Mouse (Mus musculus): ENCODE measurements around the gene Fam133b. TPM values are rescaled to one million over a fixed set of nuclear protein-coding genes. Genes with fewer than 3 reads are reported as not detected.

Fam133b gene
- polyA plus RNA-seq, 1 experiment = 10.3 TPM

- H3K27me3 ChIP-seq (ENCODE audit: control insufficient read depth, insufficient read depth, insufficient read length) = no peaks in the 10 kb centered on the region
- H3K36me3 ChIP-seq (ENCODE audit: control insufficient read depth, insufficient read depth) = peaks cover 9% of the 10 kb centered on the region
- H3K4me3 ChIP-seq = no peak overlapping the region
- no peaks in the 10 kb centered on the region for H3K79me2 ChIP-seq (ENCODE audit: control insufficient read depth, insufficient read depth)
- TF ChIP-seq CEBPB (IDR thresholded peaks at IDR 0.05; ENCODE audit: insufficient read depth, poor library complexity, severe bottlenecking) (no peak), MYOD1 (IDR thresholded peaks at IDR 0.05; ENCODE audit: control insufficient read depth in 1 of 3, insufficient read length in 2 of 3, low read depth in 2 of 3) (no peak), SRF (IDR thresholded peaks at IDR 0.05; ENCODE audit: control insufficient read depth, insufficient read length, low read depth) (no peak), POLR2A (IDR thresholded peaks at IDR 0.05; ENCODE audit: insufficient read length, low read depth) (no peak), MYOG (IDR thresholded peaks at IDR 0.05; ENCODE audit: control insufficient read depth in 1 of 3, insufficient read depth in 1 of 3, insufficient read length in 2 of 3, low read depth in 2 of 3) (no peak), TCF12 (IDR thresholded peaks at IDR 0.05; ENCODE audit: insufficient read depth, poor library complexity, severe bottlenecking) (no peak), POLR2AphosphoS2 (IDR thresholded peaks at IDR 0.05; ENCODE audit: insufficient read length, low read depth) (no peak), MAX (IDR thresholded peaks at IDR 0.05; ENCODE audit: low read depth) (no peak), TCF3 (IDR thresholded peaks at IDR 0.05; ENCODE audit: insufficient read length, low read depth) (no peak), E2F4 (IDR thresholded peaks at IDR 0.05; ENCODE audit: insufficient read depth) (no peak), USF1 (IDR thresholded peaks at IDR 0.05; ENCODE audit: low read depth) (no peak), REST (IDR thresholded peaks at IDR 0.05; ENCODE audit: insufficient read depth, insufficient read length) (no peak)
- H3ac ChIP-seq (ENCODE audit: control insufficient read depth, insufficient read length) = no peak overlapping the region
- H3K4me2 ChIP-seq (ENCODE audit: low read depth) = no peak overlapping the region
These were observed 28.7 kb upstream of the Fam133b start for GRCm38 (mm10) chr5:3514901-3515311.

DNA sequence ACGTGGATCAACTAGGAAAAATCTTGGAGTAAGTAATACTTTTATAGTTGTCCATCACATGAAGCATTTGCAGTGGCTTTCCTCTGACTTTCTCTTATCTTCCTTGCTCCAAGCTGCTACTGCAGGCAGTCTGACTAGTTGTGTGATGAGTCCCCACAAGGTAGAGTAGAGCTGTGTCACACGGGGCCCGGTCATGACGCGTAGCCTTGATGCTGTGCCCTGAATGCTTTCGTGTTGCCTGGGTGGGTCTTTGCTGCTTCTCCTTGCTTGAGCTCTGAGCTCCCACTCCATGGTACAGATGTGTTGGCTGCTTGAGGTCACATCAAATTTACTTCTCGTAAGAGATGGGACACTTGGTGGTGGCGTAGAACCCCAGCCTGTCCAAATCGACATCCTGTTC, 28.2 kb upstream of the Fam133b start:
- Histone ChIP-seq H3K4me3 (no peak overlapping the region), H3K79me2 (ENCODE audit: control insufficient read depth, insufficient read depth) (no peaks in the 10 kb centered on the region), H3K4me2 (ENCODE audit: low read depth) (no peak overlapping the region), H3K27me3 (ENCODE audit: control insufficient read depth, insufficient read depth, insufficient read length) (no peaks in the 10 kb centered on the region), H3K36me3 (ENCODE audit: control insufficient read depth, insufficient read depth) (peaks cover 9% of the 10 kb centered on the region), H3ac (ENCODE audit: control insufficient read depth, insufficient read length) (no peak overlapping the region)
- TF ChIP-seq MAX (IDR thresholded peaks at IDR 0.05; ENCODE audit: low read depth) = no peak
- TF ChIP-seq REST (IDR thresholded peaks at IDR 0.05; ENCODE audit: insufficient read depth, insufficient read length) = no peak
- TF ChIP-seq POLR2AphosphoS2 (IDR thresholded peaks at IDR 0.05; ENCODE audit: insufficient read length, low read depth) = no peak
- no peak for TF ChIP-seq POLR2A (IDR thresholded peaks at IDR 0.05; ENCODE audit: insufficient read length, low read depth)
- no peak for TF ChIP-seq MYOG (IDR thresholded peaks at IDR 0.05; ENCODE audit: control insufficient read depth in 1 of 3, insufficient read depth in 1 of 3, insufficient read length in 2 of 3, low read depth in 2 of 3)
- TF ChIP-seq SRF (IDR thresholded peaks at IDR 0.05; ENCODE audit: control insufficient read depth, insufficient read length, low read depth) = no peak
- TF ChIP-seq USF1 (IDR thresholded peaks at IDR 0.05; ENCODE audit: low read depth) = no peak
- no peak for TF ChIP-seq TCF3 (IDR thresholded peaks at IDR 0.05; ENCODE audit: insufficient read length, low read depth)
- no peak for TF ChIP-seq MYOD1 (IDR thresholded peaks at IDR 0.05; ENCODE audit: control insufficient read depth in 1 of 3, insufficient read length in 2 of 3, low read depth in 2 of 3)
- TF ChIP-seq CEBPB (IDR thresholded peaks at IDR 0.05; ENCODE audit: insufficient read depth, poor library complexity, severe bottlenecking) = no peak

DNA sequence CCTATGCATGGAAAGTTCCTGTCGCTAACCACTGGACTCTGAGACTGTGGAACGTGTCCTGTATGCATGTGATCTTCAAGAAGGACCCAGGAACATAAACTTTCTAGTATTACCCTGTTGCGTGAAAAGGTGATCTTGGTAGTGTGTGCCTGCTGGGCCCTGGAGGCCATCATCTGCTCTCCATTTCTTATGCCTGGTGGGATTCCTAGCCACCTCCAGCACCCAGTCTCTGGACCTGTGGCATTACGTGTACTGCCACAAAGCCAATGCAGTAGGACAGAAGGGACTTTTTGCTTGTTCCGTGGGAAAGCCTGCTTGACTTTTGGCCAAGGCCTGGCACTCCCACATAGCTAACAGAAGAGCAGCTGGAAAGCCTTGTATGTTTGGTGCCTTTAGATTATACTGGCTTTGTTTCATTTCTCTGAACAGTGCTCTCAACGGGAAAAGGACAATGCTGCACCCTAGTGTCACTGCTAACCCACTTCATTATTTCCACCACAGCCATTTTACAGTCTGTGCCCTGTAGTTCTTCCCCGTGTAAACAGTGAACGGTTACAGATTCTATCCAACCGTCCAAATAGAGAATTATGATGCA, 27.1 kb upstream of the Fam133b start:
- H3K27me3 ChIP-seq (ENCODE audit: control insufficient read depth, insufficient read depth, insufficient read length) = no peaks in the 10 kb centered on the region
- no peak overlapping the region for H3ac ChIP-seq (ENCODE audit: control insufficient read depth, insufficient read length)
- H3K36me3 ChIP-seq (ENCODE audit: control insufficient read depth, insufficient read depth) = peaks cover 9% of the 10 kb centered on the region
- no peak overlapping the region for H3K4me3 ChIP-seq
- TF ChIP-seq POLR2A (IDR thresholded peaks at IDR 0.05; ENCODE audit: insufficient read length, low read depth) = no peak
- no peak for TF ChIP-seq POLR2AphosphoS2 (IDR thresholded peaks at IDR 0.05; ENCODE audit: insufficient read length, low read depth)
- TF ChIP-seq TCF12 (IDR thresholded peaks at IDR 0.05; ENCODE audit: insufficient read depth, poor library complexity, severe bottlenecking) = no peak
- TF ChIP-seq MAX (IDR thresholded peaks at IDR 0.05; ENCODE audit: low read depth) = no peak
- no peak for TF ChIP-seq TCF3 (IDR thresholded peaks at IDR 0.05; ENCODE audit: insufficient read length, low read depth)
- TF ChIP-seq REST (IDR thresholded peaks at IDR 0.05; ENCODE audit: insufficient read depth, insufficient read length) = no peak
- TF ChIP-seq MYOG (IDR thresholded peaks at IDR 0.05; ENCODE audit: control insufficient read depth in 1 of 3, insufficient read depth in 1 of 3, insufficient read length in 2 of 3, low read depth in 2 of 3) = no peak
- no peak for TF ChIP-seq MYOD1 (IDR thresholded peaks at IDR 0.05; ENCODE audit: control insufficient read depth in 1 of 3, insufficient read length in 2 of 3, low read depth in 2 of 3)
- no peak overlapping the region for H3K4me2 ChIP-seq (ENCODE audit: low read depth)
- no peaks in the 10 kb centered on the region for H3K79me2 ChIP-seq (ENCODE audit: control insufficient read depth, insufficient read depth)

DNA sequence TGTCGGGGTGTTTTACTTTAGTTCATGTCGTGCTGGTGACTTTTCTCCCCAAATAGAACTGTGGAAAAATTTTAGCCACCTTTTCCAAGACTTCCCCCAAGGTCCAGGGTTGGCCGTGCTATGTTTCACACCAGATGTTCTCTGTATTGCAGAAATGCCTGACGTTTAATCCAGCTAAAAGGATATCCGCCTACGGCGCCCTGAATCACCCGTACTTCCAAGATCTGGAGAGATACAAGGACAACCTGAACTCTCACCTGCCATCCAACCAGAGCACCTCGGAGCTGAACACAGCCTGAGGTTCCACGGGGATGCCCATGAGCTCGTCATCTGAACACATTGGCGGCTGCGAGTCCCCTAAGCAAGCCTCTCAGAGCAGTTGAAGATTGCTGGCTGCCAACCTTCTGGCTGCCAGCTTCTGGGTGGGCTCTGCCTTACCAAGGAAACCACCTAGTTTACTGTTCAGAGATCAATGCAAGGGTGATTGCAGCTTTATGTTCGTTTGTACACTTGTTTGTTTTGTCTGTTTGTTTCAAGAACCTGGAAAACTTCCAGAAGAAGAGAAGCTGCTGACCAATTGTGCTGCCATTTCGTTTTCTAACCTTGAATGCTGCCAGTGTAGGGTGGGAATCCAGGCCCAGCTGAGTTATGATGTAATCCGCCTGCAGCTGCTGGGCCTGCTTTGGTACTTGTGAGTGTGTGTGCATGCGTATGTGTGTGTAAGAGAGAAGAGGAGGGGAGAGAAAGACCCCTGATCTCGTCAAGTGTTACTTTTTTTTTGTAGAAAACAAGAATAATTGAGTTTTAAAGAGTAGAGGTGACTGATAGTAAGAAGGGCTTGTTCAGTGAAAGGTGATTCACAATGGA, 22.9 kb upstream of the Fam133b start:
- Histone ChIP-seq H3K79me2 (ENCODE audit: control insufficient read depth, insufficient read depth) (no peaks in the 10 kb centered on the region), H3ac (ENCODE audit: control insufficient read depth, insufficient read length) (no peak overlapping the region), H3K4me2 (ENCODE audit: low read depth) (no peak overlapping the region), H3K4me3 (no peak overlapping the region), H3K36me3 (ENCODE audit: control insufficient read depth, insufficient read depth) (peaks cover 9% of the 10 kb centered on the region), H3K27me3 (ENCODE audit: control insufficient read depth, insufficient read depth, insufficient read length) (no peaks in the 10 kb centered on the region)
- TF ChIP-seq MYOG (IDR thresholded peaks at IDR 0.05; ENCODE audit: control insufficient read depth in 1 of 3, insufficient read depth in 1 of 3, insufficient read length in 2 of 3, low read depth in 2 of 3) (peak in 1 of 3 experiments; percentile 15), POLR2AphosphoS2 (IDR thresholded peaks at IDR 0.05; ENCODE audit: insufficient read length, low read depth) (no peak)

Data from myocyte (in vitro differentiated cells).